Mouse (Mus musculus): ENCODE data around the gene Gsta3. TPM values are rescaled to one million over a fixed set of nuclear protein-coding genes. Genes with fewer than 3 reads are reported as not detected.
"Not testable (repeated sequence)": the region's sequence is repeated elsewhere in the genome, so short reads cannot be mapped to it uniquely, and the experiment has no call there.

The Gsta3 gene
- polyA plus RNA-seq, 1 experiment from 2014 or later, result 3.0 TPM

- ATAC-seq (ENCODE audit: insufficient number of reproducible peaks, insufficient read depth, low FRiP score, low TSS enrichment, low read depth); H3K27me3 ChIP-seq: not testable (repeated sequence)
- WGBS, result 84% methylated on average over 5 of the region's 5 CpGs
Measured at GRCm38 (mm10) chr1:21275366-21275765, 35.0 kb downstream of the Gsta3 start.

DNA sequence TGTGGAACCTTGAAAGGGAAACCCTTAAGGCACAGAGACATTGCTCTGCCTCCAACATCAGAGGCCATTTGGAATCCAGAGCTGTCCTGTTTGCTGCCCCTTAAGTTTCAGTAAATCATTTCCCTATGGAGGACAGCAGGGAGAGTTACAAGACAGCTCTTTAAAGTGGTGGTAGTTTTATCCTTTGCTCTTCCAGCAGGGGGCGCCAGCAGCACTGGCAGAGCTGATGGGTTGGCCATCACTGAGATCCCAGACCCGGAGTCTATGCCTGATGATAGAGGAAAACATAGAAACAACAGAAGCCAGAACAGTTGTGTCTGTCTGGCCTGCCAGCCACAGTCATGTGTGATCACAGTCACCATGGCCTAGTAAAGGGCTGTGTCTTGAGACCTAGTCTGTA lies 35.8 kb downstream of the Gsta3 start:
- not testable (repeated sequence) for H3K27ac ChIP-seq; H3K4me1 ChIP-seq; H3K4me3 ChIP-seq; H3K9ac ChIP-seq; H3K4me2 ChIP-seq; H3K27me3 ChIP-seq; ATAC-seq (ENCODE audit: insufficient number of reproducible peaks, insufficient read depth, low FRiP score, low TSS enrichment, low read depth); H3K36me3 ChIP-seq; H3K9me3 ChIP-seq
- 31% methylated on average over 2 of the region's 2 CpGs for whole genome bisulfite sequencing

More at GRCm38 (mm10) chr1:21275366-21275765, 35.0 kb downstream of the Gsta3 start:
- H3K27ac ChIP-seq, H3K9ac ChIP-seq, H3K4me2 ChIP-seq, H3K36me3 ChIP-seq, H3K4me3 ChIP-seq, H3K9me3 ChIP-seq, H3K4me1 ChIP-seq: not testable (repeated sequence)

- no peaks in the 10 kb centered on the region for H3K36me3 ChIP-seq
- no peak overlapping the region for H3K4me3 ChIP-seq
- no peak overlapping the region for H3K4me2 ChIP-seq
- H3K4me1 ChIP-seq, result no peaks in the 10 kb centered on the region
- no peaks in the 10 kb centered on the region for H3K9me3 ChIP-seq
- no peak overlapping the region for H3K27ac ChIP-seq
- ATAC-seq (ENCODE audit: insufficient number of reproducible peaks, insufficient read depth, low FRiP score, low TSS enrichment, low read depth), result no peak
- H3K27me3 ChIP-seq, result no peaks in the 10 kb centered on the region
- H3K9ac ChIP-seq, result no peak overlapping the region
- 84% methylated on average over 2 of the region's 2 CpGs for WGBS
Measured at GRCm38 (mm10) chr1:21280306-21280705, 39.9 kb downstream of the Gsta3 start.

DNA sequence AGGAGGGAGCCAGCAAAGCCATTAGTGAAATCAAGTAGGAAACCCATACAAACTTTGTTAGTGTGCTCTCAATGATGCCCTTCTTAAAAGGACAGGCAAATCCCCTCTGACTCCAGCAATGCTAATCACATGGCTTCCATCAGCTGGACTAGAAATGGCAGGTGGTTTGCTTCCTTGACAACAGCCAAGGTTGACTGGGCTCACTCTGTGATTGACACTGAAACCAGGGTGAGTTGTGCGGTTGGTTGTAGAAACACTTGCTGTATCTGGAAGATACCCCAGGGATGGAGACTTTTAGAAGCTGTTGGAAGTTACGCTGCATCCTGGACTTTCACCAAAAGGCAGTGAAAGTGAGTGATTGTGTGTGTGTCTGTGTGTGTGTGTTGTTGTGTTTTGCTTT lies 44.3 kb downstream of the Gsta3 start:
- WGBS, result 88% methylated on average over 2 of the region's 2 CpGs
- not testable (repeated sequence) for H3K4me2 ChIP-seq; H3K4me3 ChIP-seq; H3K9me3 ChIP-seq; H3K4me1 ChIP-seq; ATAC-seq (ENCODE audit: insufficient number of reproducible peaks, insufficient read depth, low FRiP score, low TSS enrichment, low read depth); H3K36me3 ChIP-seq; H3K9ac ChIP-seq; H3K27ac ChIP-seq; H3K27me3 ChIP-seq

DNA sequence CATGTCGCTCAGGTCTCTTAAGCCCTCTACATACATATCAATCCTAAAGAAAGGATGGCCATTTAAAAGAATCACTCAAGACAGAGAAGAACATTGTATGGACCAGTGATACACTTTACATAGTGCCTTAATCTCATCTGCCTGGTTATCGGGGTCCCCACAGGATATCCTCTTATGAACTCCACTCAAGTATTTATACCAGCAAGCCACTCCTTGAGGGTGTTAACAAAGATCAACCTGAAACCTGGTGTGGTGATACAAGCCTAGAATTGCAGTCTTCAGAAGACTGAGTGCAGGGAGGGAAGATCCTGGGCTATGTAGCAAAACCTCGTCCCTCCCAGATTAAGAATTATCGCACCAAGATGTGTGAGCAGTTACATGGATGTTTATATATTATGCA lies 51.0 kb downstream of the Gsta3 start:
- Histone ChIP-seq H3K9ac (no peak overlapping the region), H3K4me1 (no peaks in the 10 kb centered on the region), H3K27ac (no peak overlapping the region), H3K4me3 (no peak overlapping the region), H3K36me3 (no peaks in the 10 kb centered on the region), H3K4me2 (no peak overlapping the region), H3K27me3 (no peaks in the 10 kb centered on the region), H3K9me3 (no peaks in the 10 kb centered on the region)
- WGBS, result 90% methylated on average over 4 of the region's 4 CpGs
- no peak for ATAC-seq (ENCODE audit: insufficient number of reproducible peaks, insufficient read depth, low FRiP score, low TSS enrichment, low read depth)

- H3K4me2 ChIP-seq, result no peak overlapping the region
- H3K27ac ChIP-seq, result no peak overlapping the region
- no peaks in the 10 kb centered on the region for H3K4me1 ChIP-seq
- WGBS, result 63% methylated on average over 1 of the region's 1 CpGs
- no peaks in the 10 kb centered on the region for H3K36me3 ChIP-seq
- H3K9me3 ChIP-seq, result no peaks in the 10 kb centered on the region
- H3K27me3 ChIP-seq, result no peaks in the 10 kb centered on the region
- no peak overlapping the region for H3K4me3 ChIP-seq
- no peak for ATAC-seq (ENCODE audit: insufficient number of reproducible peaks, insufficient read depth, low FRiP score, low TSS enrichment, low read depth)
- H3K9ac ChIP-seq, result no peak overlapping the region
Measured at GRCm38 (mm10) chr1:21292590-21292989, 52.2 kb downstream of the Gsta3 start.

GRCm38 (mm10) chr1:21296169-21296568 lies 55.8 kb downstream of the Gsta3 start:
- Histone ChIP-seq H3K4me3 (no peak overlapping the region), H3K27ac (no peak overlapping the region), H3K9ac (no peak overlapping the region), H3K27me3 (no peaks in the 10 kb centered on the region), H3K36me3 (no peaks in the 10 kb centered on the region), H3K4me1 (no peaks in the 10 kb centered on the region), H3K4me2 (no peak overlapping the region), H3K9me3 (no peaks in the 10 kb centered on the region)
- no peak for ATAC-seq (ENCODE audit: insufficient number of reproducible peaks, insufficient read depth, low FRiP score, low TSS enrichment, low read depth)
- 93% methylated on average over 1 of the region's 1 CpGs for WGBS

GRCm38 (mm10) chr1:21298114-21298513 lies 57.7 kb downstream of the Gsta3 start:
- no peaks in the 10 kb centered on the region for H3K4me1 ChIP-seq
- H3K9ac ChIP-seq, result no peak overlapping the region
- no peaks in the 10 kb centered on the region for H3K36me3 ChIP-seq
- ATAC-seq (ENCODE audit: insufficient number of reproducible peaks, insufficient read depth, low FRiP score, low TSS enrichment, low read depth), result no peak
- H3K4me3 ChIP-seq, result no peak overlapping the region
- no peaks in the 10 kb centered on the region for H3K27me3 ChIP-seq
- 93% methylated on average over 4 of the region's 4 CpGs for WGBS
- no peak overlapping the region for H3K4me2 ChIP-seq
- no peaks in the 10 kb centered on the region for H3K9me3 ChIP-seq
- H3K27ac ChIP-seq, result no peak overlapping the region

- Histone ChIP-seq H3K27me3 (no peaks in the 10 kb centered on the region), H3K4me3 (no peak overlapping the region), H3K4me1 (no peaks in the 10 kb centered on the region), H3K27ac (no peak overlapping the region), H3K4me2 (no peak overlapping the region), H3K9ac (no peak overlapping the region), H3K36me3 (no peaks in the 10 kb centered on the region), H3K9me3 (no peaks in the 10 kb centered on the region)
- WGBS, result 58% methylated on average over 3 of the region's 3 CpGs
- ATAC-seq (ENCODE audit: insufficient number of reproducible peaks, insufficient read depth, low FRiP score, low TSS enrichment, low read depth), result no peak
Measured at GRCm38 (mm10) chr1:21299826-21300225, 59.4 kb downstream of the Gsta3 start.

- Histone ChIP-seq H3K4me3 (no peak overlapping the region), H3K9ac (no peak overlapping the region), H3K27me3 (no peaks in the 10 kb centered on the region), H3K4me2 (no peak overlapping the region), H3K36me3 (no peaks in the 10 kb centered on the region), H3K27ac (no peak overlapping the region), H3K4me1 (no peaks in the 10 kb centered on the region), H3K9me3 (no peaks in the 10 kb centered on the region)
- ATAC-seq (ENCODE audit: insufficient number of reproducible peaks, insufficient read depth, low FRiP score, low TSS enrichment, low read depth), result no peak
- WGBS, result 76% methylated on average over 3 of the region's 3 CpGs
Measured at GRCm38 (mm10) chr1:21301686-21302085, 61.3 kb downstream of the Gsta3 start.

DNA sequence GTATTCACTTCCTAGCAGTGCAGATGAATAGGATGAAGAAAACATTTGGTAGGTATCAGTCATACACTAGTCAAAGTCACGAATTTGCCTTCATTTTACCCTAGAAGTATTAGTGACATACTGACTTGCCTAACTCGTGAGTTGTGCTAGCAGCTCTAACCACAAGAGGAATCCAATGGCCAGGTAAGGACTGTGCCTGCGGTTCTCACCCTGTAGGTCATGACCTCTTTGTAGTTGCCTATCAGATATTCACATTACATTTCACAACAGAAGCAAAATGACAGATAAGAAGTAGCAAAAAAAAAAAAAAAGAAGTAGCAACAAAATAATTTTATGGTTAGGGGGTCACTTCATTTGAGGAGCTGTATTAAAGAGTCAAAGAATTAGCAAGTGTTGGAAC lies 63.8 kb downstream of the Gsta3 start:
- H3K9ac ChIP-seq, result no peak overlapping the region
- no peaks in the 10 kb centered on the region for H3K36me3 ChIP-seq
- H3K4me1 ChIP-seq, result no peaks in the 10 kb centered on the region
- no peaks in the 10 kb centered on the region for H3K9me3 ChIP-seq
- H3K27ac ChIP-seq, result no peak overlapping the region
- no peak overlapping the region for H3K4me3 ChIP-seq
- no peaks in the 10 kb centered on the region for H3K27me3 ChIP-seq
- H3K4me2 ChIP-seq, result no peak overlapping the region
- 63% methylated on average over 3 of the region's 3 CpGs for WGBS
- no peak for ATAC-seq (ENCODE audit: insufficient number of reproducible peaks, insufficient read depth, low FRiP score, low TSS enrichment, low read depth)

DNA sequence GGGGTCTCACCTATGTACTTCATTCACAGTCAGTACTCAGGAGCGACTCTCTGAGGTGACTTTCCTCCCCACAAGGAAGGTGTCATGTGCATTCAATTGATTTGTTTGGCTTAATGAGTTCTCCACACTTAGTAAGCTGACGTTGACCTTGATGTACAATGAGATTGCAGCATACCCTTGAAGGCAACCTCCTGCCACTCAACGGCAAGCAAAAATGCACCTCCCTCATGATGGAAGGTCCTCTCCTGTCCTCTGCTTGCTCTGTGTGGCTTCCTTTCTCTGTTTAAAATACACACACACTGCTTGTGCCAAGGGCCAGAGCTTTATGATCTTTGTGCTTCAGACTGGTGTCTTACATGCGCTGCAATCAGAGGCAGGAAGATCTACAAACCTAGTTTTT lies 64.3 kb downstream of the Gsta3 start:
- no peak overlapping the region for H3K9ac ChIP-seq
- no peaks in the 10 kb centered on the region for H3K4me1 ChIP-seq
- 75% methylated on average over 4 of the region's 4 CpGs for WGBS
- H3K4me2 ChIP-seq, result no peak overlapping the region
- no peaks in the 10 kb centered on the region for H3K27me3 ChIP-seq
- no peak overlapping the region for H3K4me3 ChIP-seq
- ATAC-seq (ENCODE audit: insufficient number of reproducible peaks, insufficient read depth, low FRiP score, low TSS enrichment, low read depth), result no peak
- no peaks in the 10 kb centered on the region for H3K9me3 ChIP-seq
- no peaks in the 10 kb centered on the region for H3K36me3 ChIP-seq
- H3K27ac ChIP-seq, result no peak overlapping the region

- Histone ChIP-seq H3K4me3 (no peak overlapping the region), H3K9ac (no peak overlapping the region), H3K36me3 (no peaks in the 10 kb centered on the region), H3K27ac (no peak overlapping the region), H3K4me2 (no peak overlapping the region), H3K4me1 (no peaks in the 10 kb centered on the region), H3K9me3 (no peaks in the 10 kb centered on the region), H3K27me3 (no peaks in the 10 kb centered on the region)
- no peak for ATAC-seq (ENCODE audit: insufficient number of reproducible peaks, insufficient read depth, low FRiP score, low TSS enrichment, low read depth)
- 84% methylated on average over 3 of the region's 3 CpGs for WGBS
Measured at GRCm38 (mm10) chr1:21305443-21305842, 65.1 kb downstream of the Gsta3 start.

Measured in embryonic facial prominence, embryonic 13.5 days (tissue).